Mouse (Mus musculus) layer of hippocampus, adult 2 months (tissue): ENCODE results near the gene Fkrp. TPM values are rescaled to one million over a fixed set of nuclear protein-coding genes. Genes with fewer than 3 reads are reported as not detected.

Experiments
- DNase-seq, 2 experiments: peaks; one replicate each; pipeline ENCODE4 v3.0.0; 2022; ENCODE audit warnings: low spot score in 2 of 2
- H3K27ac ChIP-seq: fragments of 200-600 bp; 2 replicates; pipeline ENCODE4 v1.8.1; 2022
- H3K4me3 ChIP-seq: fragments of 200-600 bp; 2 replicates; pipeline ENCODE4 v1.8.1; 2022; ENCODE audit warnings: mild to moderate bottlenecking
- CTCF ChIP-seq: fragments of 200-600 bp; conservative IDR thresholded peaks from 2 replicates; pipeline ENCODE4 v1.8.1; 2022; ENCODE audit warnings: antibody characterized with exemption, mild to moderate bottlenecking, moderate library complexity
- long read RNA-seq, 2 experiments: library from polyadenylated mRNA; stranded (forward); transcript quantifications; one replicate each; pipeline ENCODE4 v2.0.0; 2021; ENCODE audit warnings: borderline mapping rate in 2 of 2
- total RNA-seq, 2 experiments: library from RNA; stranded (reverse); gene quantifications; 2 replicates each; pipeline ENCODE4 v1.2.3; 2021

The Fkrp gene
- 10 to 100 TPM; 46.7 to 49.5 TPM for total RNA-seq
- long read RNA-seq, experiment 1, transcript Fkrp-201 (3 exons, 2,827 nt), result major isoform, 16 of 38 reads
- long read RNA-seq, experiment 1, partial matches to known transcripts, result 1 of 38 reads
- long read RNA-seq, experiment 1, other reads (novel, unspliced or antisense), result 21 of 38 reads
- long read RNA-seq, experiment 2, transcript Fkrp-201 (3 exons, 2,827 nt), result major isoform, 24 of 48 reads
- long read RNA-seq, experiment 2, partial matches to known transcripts, result 3 of 48 reads
- long read RNA-seq, experiment 2, other reads (novel, unspliced or antisense), result 20 of 48 reads

- peak in 1 of 2 experiments; percentile 24 for DNase-seq
- H3K27ac ChIP-seq, result peak within 1 kb of the TSS; percentile 100
- peak within 1 kb of the TSS; percentile 98 for H3K4me3 ChIP-seq
- TF ChIP-seq CTCF, result 0 out of 2 replicates have a peak, but pooled peaks have one; percentile 3
These were observed at the start of gene Fkrp for GRCm38 (mm10) chr7:16816475-16817122. TSS of gene Fkrp (minus strand) at chr7:16816732.

DNA sequence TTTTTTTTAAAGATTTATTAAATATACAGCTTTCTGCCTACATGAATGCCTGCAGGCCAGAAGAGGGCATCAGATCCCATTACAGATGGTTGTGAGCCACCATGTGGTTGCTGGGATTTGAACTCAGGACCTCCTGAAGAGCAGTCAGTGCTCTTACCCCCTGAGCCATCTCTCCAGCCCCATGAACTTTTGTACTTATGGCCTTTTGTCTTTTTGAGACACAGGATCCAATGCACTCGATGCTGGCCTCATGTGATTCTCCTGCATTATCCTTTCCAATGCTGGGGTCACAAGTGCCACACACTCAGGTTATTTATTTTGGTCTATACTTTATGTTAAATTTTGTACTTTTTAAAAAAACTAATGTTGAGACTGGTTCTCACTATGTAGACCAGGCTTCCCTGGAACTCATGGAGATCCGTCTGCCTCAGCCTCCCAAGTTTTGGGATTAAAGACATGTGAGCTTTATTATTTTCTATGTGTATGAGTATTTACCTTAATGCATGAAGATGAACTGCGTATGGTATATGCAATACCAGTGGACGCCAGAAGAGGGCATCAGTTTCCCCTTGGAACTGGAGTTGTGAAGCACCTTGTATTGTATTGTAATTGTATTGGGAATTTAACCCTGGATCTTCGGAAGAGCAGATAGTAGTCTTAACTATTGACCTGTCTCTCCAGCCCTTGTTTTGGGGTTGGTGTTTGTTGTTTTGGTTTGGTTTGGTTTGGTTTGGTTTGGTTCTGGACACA lies 43.5 kb upstream of the Fkrp start:
- peak; percentile 90 for TF ChIP-seq CTCF
- no peak overlapping the region for H3K27ac ChIP-seq
- no peak overlapping the region for H3K4me3 ChIP-seq
- peak in 1 of 2 experiments; percentile 75 for DNase-seq

DNA sequence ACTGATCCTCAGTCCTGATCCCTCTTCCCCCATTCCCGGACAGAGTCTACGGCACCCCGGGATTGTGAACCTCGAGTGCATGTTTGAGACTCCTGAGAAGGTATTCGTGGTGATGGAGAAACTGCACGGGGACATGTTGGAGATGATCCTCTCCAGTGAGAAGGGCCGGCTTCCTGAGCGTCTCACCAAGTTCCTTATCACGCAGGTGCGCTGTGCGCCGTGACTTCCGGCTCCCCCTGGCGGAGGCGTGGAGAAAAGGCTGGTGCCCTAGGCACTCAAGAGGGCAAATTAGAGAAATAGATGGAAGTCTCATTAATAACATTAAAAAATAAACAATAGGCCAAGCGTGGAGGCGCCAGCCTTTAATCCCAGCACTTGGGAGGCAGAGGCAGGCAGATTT lies 41.8 kb upstream of the Fkrp start:
- H3K4me3 ChIP-seq, result no peak overlapping the region
- H3K27ac ChIP-seq, result no peak overlapping the region
- DNase-seq, result no peak
- TF ChIP-seq CTCF, result peak; percentile 79

DNA sequence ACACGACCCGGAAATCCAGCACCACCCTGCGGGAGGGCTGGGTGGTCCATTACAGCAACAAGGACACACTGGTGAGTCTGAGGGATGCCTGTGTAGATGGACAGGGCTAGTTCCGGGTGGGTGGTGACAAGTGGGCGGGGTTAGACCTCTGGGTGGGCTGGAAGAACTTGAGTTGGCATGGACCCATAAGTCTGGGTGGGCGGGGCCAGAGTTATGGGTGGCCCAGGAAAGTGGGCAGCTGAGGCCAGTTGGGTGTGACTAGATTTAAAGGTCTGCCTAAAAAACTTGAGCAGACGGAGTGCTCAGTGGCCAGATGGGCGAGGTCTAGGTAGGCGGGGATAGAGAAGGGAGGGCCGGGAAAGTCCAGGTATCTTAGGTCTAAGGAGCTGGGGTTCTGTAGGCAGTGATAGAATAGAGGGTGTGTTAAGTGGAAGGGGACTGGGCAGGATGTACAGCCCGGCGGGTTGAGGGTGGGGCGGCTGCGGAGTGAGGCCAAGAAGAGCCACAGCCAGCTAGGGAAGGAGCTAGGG lies 36.8 kb upstream of the Fkrp start:
- no peak for TF ChIP-seq CTCF
- DNase-seq, result no peak
- no peak overlapping the region for H3K4me3 ChIP-seq
- H3K27ac ChIP-seq, result no peak overlapping the region

DNA sequence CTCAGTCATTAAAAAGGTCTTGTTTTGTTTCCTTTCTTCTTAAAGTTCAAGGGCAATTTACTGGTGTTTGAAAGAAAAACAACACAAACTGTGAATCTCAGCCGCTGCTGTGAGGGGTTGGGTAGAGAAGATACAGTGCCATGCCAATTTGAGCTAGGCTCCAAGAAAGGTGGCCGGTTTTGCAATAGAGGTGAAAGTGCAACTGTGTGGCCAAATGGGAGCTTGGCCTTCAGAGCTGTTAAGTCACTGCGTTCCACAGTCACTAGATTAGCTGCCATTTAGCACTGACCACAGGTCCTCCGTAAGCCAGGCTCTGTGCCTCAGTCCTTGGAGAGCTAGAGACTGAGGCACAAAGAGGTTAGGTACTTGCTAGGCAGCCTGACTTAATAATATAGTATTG lies 35.1 kb upstream of the Fkrp start:
- Histone ChIP-seq H3K4me3 (no peak overlapping the region), H3K27ac (no peak overlapping the region)
- no peak for TF ChIP-seq CTCF
- no peak for DNase-seq

DNA sequence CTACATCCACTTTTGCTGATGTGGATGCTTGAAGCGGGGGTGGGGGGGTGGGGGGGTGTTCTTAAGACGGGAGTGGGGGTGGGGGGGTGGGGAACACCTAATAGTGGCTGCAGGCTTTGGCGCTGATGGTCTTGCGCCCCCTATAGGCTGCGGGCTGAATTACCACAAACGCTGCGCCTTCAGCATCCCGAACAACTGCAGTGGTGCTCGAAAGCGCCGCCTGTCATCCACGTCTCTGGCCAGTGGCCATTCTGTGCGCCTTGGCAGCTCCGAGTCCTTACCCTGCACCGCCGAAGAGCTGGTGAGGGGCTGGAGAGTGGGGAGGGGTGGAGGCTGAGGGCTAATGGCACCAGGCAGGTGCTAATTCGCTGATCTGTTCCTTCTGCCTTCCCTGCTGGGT lies 32.0 kb upstream of the Fkrp start:
- peak; percentile 53 to 85 for DNase-seq
- peak overlapping the region; percentile 17; the same call in 1 of the 2 replicates for H3K4me3 ChIP-seq
- TF ChIP-seq CTCF, result peak; percentile 80
- H3K27ac ChIP-seq, result no peak overlapping the region

DNA sequence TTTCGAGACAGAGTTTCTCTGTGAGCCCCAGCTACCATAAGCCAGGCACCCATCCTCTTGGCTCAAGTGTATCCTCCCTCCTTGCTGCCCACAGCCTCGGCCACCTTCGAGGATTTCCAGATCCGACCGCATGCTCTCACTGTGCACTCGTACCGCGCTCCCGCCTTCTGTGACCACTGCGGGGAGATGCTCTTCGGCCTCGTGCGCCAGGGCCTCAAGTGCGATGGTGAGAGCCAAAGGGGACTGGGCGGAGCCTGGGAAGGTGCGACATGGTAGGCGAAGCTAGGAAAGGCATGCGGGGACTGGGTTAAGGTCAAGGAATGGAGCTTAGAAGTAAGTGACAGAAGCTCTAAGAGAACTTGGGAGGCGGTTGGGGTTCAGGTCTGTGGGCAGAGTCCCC lies 31.0 kb upstream of the Fkrp start:
- Histone ChIP-seq H3K27ac (no peak overlapping the region), H3K4me3 (no peak overlapping the region)
- no peak for DNase-seq
- no peak for TF ChIP-seq CTCF

DNA sequence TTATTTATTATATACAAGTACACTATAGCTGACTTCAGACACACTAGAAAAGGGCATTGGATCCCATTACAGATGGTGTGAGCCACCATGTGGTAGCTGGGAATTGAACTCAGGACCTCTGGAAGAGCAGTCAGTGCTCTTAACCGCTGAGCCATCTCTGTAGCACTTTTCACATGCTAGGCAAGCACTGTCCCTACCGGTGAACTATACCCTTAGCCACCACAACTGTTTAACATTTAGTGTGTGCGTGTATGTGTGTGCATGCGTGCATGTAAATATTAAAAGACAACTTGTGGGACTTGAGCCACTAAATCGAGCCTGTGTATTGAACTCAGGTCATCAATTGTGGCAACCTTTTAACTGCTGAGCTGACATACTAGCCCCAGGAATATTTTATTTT lies 30.2 kb upstream of the Fkrp start:
- DNase-seq, result no peak
- Histone ChIP-seq H3K27ac (no peak overlapping the region), H3K4me3 (no peak overlapping the region)
- TF ChIP-seq CTCF, result no peak

- Histone ChIP-seq H3K4me3 (peak overlapping the region; percentile 26), H3K27ac (peak overlapping the region; percentile 74)
- DNase-seq, result no peak
- no peak for TF ChIP-seq CTCF
These were observed 29.3 kb upstream of the Fkrp start for GRCm38 (mm10) chr7:16845820-16846167.

- Histone ChIP-seq H3K27ac (peak overlapping the region; percentile 87), H3K4me3 (peak overlapping the region; percentile 54)
- DNase-seq, result no peak
- TF ChIP-seq CTCF, result no peak
These were observed 28.7 kb upstream of the Fkrp start for GRCm38 (mm10) chr7:16845072-16845819.

- DNase-seq, result no peak
- TF ChIP-seq CTCF, result no peak
- H3K27ac ChIP-seq, result peak overlapping the region; percentile 87
- H3K4me3 ChIP-seq, result peak overlapping the region; percentile 54
These were observed 28.2 kb upstream of the Fkrp start for GRCm38 (mm10) chr7:16844696-16845071.

- Histone ChIP-seq H3K4me3 (peak overlapping the region; percentile 54), H3K27ac (peak overlapping the region; percentile 87)
- no peak for DNase-seq
- TF ChIP-seq CTCF, result no peak
These were observed 27.1 kb upstream of the Fkrp start for GRCm38 (mm10) chr7:16843441-16844171.
